Mouse (Mus musculus) mature B cell (primary cell): ENCODE results near the gene Aqp7.

Experiments
- in situ Hi-C: fragments of 300-500 bp; cut with MboI; formaldehyde crosslinking; loops from 2 replicates; pipeline ENCODE4 v1.14.3; 2019

Gene Aqp7

DNA sequence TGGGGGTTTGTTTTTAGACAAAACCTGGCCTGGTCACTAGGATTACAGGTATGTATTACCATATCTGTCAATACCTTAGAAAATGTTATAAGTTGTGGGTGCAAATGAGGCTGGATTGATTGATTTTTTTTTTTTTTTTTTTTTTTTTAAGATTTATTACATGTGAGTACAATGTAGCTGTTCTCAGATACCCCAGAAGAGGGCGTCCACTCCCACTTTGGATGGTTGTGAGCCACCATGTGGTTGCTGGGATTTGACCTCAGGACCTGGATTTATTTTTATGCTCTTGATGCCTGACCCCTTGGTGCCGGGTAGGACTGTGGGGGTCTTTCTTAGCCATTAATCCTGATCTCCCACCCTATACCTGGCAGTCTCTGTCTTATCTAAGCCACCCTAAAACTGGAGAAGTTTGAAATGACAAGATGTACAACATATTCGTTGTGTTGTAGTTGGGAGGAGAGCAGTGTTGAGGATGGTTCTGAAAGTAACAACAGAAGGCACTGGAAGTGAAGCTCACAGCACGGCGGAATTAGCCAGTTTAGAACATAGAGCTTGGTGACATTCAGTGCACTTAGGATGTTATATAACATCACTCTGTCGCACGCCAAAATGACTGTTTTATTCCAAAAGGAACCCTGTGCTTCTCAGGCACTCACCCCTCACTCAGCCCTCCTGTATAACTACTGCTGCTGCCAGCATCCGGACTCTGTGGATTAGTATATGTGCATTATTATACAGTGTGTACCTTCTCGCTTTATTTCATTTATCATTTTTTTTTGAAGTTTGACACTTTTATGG is 46.9 kb downstream of the Aqp7 start:
- in situ Hi-C loops, result no loop called here

DNA sequence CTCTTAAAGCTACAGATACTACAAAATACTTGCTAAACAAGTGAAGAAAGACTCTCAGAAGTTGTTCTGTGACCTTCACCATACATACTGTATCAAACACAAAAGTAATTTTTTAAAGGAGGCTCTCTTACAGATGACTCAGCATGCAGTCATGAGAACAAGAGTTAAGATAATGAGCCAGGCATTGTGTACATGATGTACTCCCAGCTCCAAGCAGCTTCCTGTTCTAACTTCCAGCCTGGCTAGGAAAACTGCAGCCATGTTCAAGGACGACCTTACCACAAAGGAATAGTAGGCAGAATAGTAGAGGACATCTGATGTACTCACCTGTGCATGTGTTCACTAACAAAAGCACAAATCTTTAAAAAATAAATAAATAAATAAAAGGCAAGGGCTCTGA is 47.7 kb downstream of the Aqp7 start:
- in situ Hi-C loops, result no loop called here

GRCm38 (mm10) chr4:40997916-40998315 is 50.0 kb downstream of the Aqp7 start:
- in situ Hi-C loops, result no loop called here

GRCm38 (mm10) chr4:40996302-40996701 is 51.6 kb downstream of the Aqp7 start:
- in situ Hi-C loops, result no loop called here

GRCm38 (mm10) chr4:40989633-40990032 is 58.3 kb downstream of the Aqp7 start:
- in situ Hi-C loops, result no loop called here

DNA sequence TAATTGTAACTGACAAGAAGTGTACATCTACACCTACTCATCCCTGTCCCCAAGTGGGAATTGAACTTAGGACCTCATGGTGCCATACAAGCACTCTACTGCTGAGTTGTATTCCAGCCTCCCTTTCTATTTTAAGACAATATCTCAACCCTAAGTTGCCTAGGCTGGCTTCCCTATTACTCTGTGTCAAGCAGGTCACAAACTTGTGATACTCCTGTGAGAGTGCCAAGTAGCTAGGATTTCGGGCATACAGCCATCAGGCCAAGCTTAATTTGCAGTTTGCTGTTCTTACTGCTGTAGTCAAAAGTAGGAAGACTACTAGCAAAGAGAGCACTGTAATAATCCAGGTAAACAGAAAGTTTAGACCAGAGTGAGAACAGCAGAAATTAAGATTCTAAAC is 64.3 kb downstream of the Aqp7 start:
- in situ Hi-C loops, result no loop called here
